Mouse (Mus musculus) hindbrain, embryonic 12.5 days (tissue): ENCODE results near the gene 1810037I17Rik. TPM values are rescaled to one million over a fixed set of nuclear protein-coding genes. Genes with fewer than 3 reads are reported as not detected.
"Not testable (repeated sequence)": the region's sequence is repeated elsewhere in the genome, so short reads cannot be mapped to it uniquely, and the experiment has no call there.

Experiments used
- ATAC-seq: fragments of 200-750 bp; cut with Nextera tagmentation; 2 replicates; pipeline ENCODE4 v1.8.0; 2017; ENCODE audit warnings: moderate TSS enrichment; ENCODE audit not compliant: low FRiP score
- H3K27ac ChIP-seq: fragments of 300-500 bp; sonication (generic); 2 replicates; pipeline ENCODE4 v1.5.1; 2016; ENCODE audit warnings: mild to moderate bottlenecking
- H3K27me3 ChIP-seq: fragments of 300-500 bp; sonication (generic); 2 replicates; pipeline ENCODE4 v1.6.1; 2016; ENCODE audit warnings: mild to moderate bottlenecking
- H3K36me3 ChIP-seq: fragments of 300-500 bp; sonication (generic); 2 replicates; pipeline ENCODE4 v1.6.1; 2016; ENCODE audit warnings: mild to moderate bottlenecking
- H3K4me1 ChIP-seq: fragments of 300-500 bp; sonication (generic); 2 replicates; pipeline ENCODE4 v1.6.1; 2016
- H3K4me2 ChIP-seq: fragments of 300-500 bp; sonication (generic); replicated peaks from 2 replicates; pipeline ENCODE4 v1.6.1; 2016; ENCODE audit warnings: mild to moderate bottlenecking
- H3K4me3 ChIP-seq: fragments of 300-500 bp; sonication (generic); 2 replicates; pipeline ENCODE4 v1.5.1; 2016; ENCODE audit warnings: mild to moderate bottlenecking
- H3K9ac ChIP-seq: fragments of 300-500 bp; sonication (generic); 2 replicates; pipeline ENCODE4 v1.6.1; 2016; ENCODE audit warnings: mild to moderate bottlenecking, moderate library complexity
- H3K9me3 ChIP-seq: fragments of 300-500 bp; sonication (generic); replicated peaks from 2 replicates; pipeline ENCODE4 v1.6.1; 2016; ENCODE audit warnings: mild to moderate bottlenecking
- WGBS: fragments of 180-500 bp; shearing (Covaris S2); methylation state at CpG from one replicate; pipeline ENCODE4 v1.1.7; 2016; 5-methylcytosine and 5-hydroxymethylcytosine counted together
- polyA plus RNA-seq: library from polyadenylated mRNA; unstranded; fragments of >200 nt; fragmentation: Nextera tagmentation; extraction: Ambion mirVana; gene quantifications from 2 replicates; pipeline ENCODE4 v1.2.1, GENCODE M21; 2016

1810037I17Rik gene
- polyA plus RNA-seq, 1 experiment from 2014 or later, result 101 TPM

DNA sequence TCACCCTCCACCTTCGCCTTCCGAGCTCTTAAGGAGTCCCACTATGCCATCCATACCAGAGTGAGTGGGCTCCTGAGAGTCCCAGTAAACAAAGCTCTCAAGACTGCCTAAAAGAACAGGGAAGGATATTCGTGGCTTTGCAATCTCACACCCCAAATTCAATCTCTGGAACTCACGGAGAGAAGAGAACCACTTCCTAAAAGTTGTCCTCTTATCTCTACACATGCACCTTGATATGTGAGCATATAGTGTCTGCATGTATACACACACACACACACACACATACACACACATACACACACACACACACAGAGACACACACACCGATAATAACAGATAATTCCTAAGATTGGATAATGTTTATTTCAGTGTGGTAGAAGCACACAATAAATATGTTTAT, 8.5 kb upstream of the 1810037I17Rik start:
- Histone ChIP-seq H3K9ac (no peak overlapping the region), H3K9me3 (no peaks in the 10 kb centered on the region), H3K4me2 (no peak overlapping the region), H3K36me3 (no peaks in the 10 kb centered on the region), H3K27me3 (no peaks in the 10 kb centered on the region), H3K4me1 (no peaks in the 10 kb centered on the region), H3K4me3 (no peak overlapping the region), H3K27ac (no peak overlapping the region)
- 86% methylated on average over 5 of the region's 5 CpGs for WGBS
- no peak for ATAC-seq

DNA sequence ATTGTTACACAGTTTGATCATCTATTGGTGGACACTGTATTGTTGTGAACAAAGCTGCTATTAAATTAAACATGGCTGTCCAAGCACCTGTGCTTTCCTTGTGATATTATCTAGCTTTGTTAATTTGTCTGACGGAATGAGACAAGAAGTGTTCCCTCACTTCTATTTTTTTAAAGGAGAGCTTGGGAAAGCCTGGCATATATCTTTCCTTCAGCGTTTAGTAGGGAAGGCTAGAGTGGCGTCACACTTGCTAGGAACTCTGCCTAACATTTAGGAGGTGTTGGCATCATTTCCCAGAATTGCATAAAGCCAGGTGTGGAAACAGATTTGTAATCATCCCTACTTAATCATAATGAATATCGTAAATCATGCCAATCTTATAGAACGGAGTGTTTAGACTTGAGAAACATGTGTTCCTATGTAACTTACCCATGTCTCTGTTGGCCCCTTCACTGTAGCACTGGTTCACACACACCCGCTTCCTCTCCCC, 7.8 kb upstream of the 1810037I17Rik start:
- Histone ChIP-seq H3K4me3 (no peak overlapping the region), H3K9ac (no peak overlapping the region), H3K36me3 (no peaks in the 10 kb centered on the region), H3K27ac (no peak overlapping the region), H3K4me2 (no peak overlapping the region), H3K4me1 (no peaks in the 10 kb centered on the region), H3K27me3 (no peaks in the 10 kb centered on the region), H3K9me3 (no peaks in the 10 kb centered on the region)
- ATAC-seq, result no peak
- 94% methylated on average over 6 of the region's 6 CpGs for WGBS

DNA sequence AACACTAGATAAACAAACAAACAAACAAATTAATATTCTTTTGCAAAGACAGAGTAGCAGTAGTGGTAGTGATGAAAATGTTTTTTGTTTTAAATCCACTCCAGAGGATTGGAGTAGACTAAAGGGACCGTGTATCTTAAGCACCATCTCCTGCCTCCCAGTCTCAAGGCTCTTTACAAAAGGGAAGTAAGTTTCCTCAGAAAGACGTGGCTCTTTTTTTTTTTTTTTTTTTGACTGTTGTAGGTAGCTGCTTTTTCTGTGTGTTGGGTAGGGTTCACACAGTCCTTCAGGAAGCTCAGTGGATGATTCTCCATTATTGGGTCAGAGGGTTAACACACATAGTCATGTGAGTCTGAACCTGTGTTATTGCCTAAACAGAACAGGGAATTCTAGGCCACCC, 5.3 kb upstream of the 1810037I17Rik start:
- H3K36me3 ChIP-seq, result no peaks in the 10 kb centered on the region
- H3K27me3 ChIP-seq, result no peaks in the 10 kb centered on the region
- no peak overlapping the region for H3K27ac ChIP-seq
- no peaks in the 10 kb centered on the region for H3K4me1 ChIP-seq
- 75% methylated on average over 2 of the region's 2 CpGs for WGBS
- no peak overlapping the region for H3K4me3 ChIP-seq
- ATAC-seq, result no peak
- H3K9ac ChIP-seq, result no peak overlapping the region
- H3K4me2 ChIP-seq, result no peak overlapping the region
- H3K9me3 ChIP-seq, result no peaks in the 10 kb centered on the region

DNA sequence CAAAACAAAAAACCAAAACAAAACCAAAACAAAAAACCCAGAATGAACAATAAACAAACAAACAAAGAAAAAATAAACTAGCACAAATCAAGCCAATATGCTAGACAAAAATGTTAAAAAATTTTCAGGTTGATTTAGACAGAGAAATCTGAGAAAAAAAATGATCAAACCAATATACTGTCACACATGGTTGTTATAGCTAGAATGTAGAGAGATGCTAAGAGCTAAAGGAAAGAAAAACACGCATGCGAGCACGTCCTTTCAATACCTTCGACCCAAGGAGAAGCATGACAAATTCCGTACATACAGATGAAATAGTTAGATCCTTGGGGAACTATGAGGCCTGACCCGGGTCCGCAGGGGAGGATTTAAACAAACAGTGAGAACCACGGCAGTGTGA, 4.7 kb upstream of the 1810037I17Rik start, which contains the start of gene Gm10959:
Gene Gm10959, minus strand, starts transcription at position 101 of the 400 bp plus-strand sequence.
- no peak within 1 kb of the TSS for H3K4me3 ChIP-seq
- H3K4me2 ChIP-seq, result no peak within 1 kb of the TSS
- ATAC-seq, result no peak
- H3K9me3 ChIP-seq, result no peaks in the 10 kb centered on the region
- no peaks in the 10 kb centered on the region for H3K27me3 ChIP-seq
- 65% methylated on average over 8 of the region's 8 CpGs for WGBS
- H3K9ac ChIP-seq, result no peak within 1 kb of the TSS
- no peaks in the 10 kb centered on the region for H3K4me1 ChIP-seq
- H3K27ac ChIP-seq, result no peak within 1 kb of the TSS
- no peaks in the 10 kb centered on the region for H3K36me3 ChIP-seq

DNA sequence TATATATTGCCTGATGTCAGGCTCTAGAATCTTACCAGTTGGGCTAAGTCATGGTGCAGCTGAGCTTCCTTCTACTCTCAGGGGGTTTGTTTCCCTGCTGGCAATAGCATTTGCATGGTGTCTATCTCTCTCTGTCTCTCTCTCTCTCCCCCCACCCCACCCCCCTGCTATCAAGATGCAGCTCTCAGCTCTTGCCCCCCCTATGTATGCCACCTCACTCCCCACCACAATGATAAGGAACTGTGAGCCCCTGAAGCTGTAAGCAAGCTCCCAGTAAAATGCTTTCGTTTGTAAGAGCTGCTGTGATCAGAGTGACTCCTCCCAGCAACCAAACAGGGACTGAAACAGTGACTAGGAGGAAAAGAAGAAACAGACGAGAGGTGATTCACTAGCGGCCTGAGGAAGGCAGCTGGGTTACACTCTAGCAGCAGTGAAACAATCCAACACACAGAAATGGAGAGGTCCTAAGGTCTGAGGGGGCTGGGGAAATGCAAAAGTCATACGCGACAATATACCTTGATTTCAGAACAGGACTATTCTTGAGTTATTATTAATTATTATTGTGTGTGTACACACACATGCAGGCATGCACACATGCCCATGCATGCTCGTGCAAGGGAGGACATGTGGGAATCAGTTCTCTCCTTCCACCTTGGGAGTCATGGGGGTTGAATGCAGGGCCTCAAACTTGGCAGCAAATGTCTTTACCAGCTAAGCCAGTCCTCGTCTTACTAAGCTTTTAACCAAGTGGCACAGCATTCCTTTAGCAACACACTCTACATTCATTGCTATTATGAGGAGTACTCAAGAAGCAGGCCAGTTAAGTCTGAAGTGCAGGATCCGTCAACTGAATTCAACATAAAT, 3.2 kb upstream of the 1810037I17Rik start:
- no peak overlapping the region for H3K4me2 ChIP-seq
- H3K4me3 ChIP-seq, result no peak overlapping the region
- peaks cover 3% of the 10 kb centered on the region; the same call in 1 of the 2 replicates for H3K4me1 ChIP-seq
- H3K36me3 ChIP-seq, result no peaks in the 10 kb centered on the region
- no peak for ATAC-seq
- no peak overlapping the region for H3K9ac ChIP-seq
- no peak overlapping the region for H3K27ac ChIP-seq
- no peaks in the 10 kb centered on the region for H3K9me3 ChIP-seq
- no peaks in the 10 kb centered on the region for H3K27me3 ChIP-seq
- WGBS, result 67% methylated on average over 8 of the region's 8 CpGs

DNA sequence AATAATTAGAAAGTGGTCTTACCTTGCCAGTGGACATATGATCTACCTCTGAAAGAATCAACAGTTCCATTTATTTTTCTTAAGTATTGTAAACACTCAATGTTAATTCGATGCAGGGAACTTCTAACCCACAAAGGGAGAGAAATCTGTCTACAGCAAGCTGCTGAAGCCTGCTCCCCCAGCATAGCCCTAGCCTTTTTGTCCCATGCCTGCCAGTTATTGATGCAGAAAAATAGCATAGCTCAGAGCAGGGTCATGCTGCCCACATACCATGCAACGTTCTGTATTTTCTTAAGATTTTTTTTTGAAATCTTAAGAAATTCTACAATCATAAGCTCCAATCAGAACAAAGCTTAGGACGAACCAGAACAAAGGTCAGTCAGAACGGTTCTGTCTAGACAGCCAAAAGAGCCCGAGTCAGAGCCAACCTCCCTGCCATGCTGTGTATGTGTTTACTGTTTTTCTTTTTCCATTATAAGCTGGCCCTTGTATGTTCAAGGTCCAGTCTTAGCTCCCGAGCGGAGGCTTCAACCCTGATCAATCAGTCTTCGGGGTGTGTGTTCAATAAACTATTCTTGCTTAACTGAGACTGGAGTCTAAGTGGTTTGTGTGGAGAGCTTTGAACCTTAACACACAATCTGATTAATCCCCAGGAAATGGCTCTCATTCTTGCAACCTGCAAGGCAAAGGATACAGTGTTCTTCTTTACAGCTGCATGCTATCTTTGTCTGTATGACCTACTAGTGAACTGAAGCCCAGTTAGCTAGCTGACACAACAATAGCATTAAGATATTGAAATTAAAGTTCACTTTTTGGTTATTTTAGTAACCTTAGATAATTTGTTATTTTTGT, 2.1 kb upstream of the 1810037I17Rik start:
- Histone ChIP-seq H3K4me1 (peaks cover 6% of the 10 kb centered on the region; the same call in 1 of the 2 replicates), H3K27ac (no peak overlapping the region), H3K9ac (no peak overlapping the region), H3K9me3 (no peaks in the 10 kb centered on the region), H3K4me3 (no peak overlapping the region), H3K36me3 (0 out of 2 replicates have a peak, but pooled peaks cover 4% of the 10 kb centered on the region), H3K4me2 (no peak overlapping the region), H3K27me3 (no peaks in the 10 kb centered on the region)
- WGBS, result 82% methylated on average over 8 of the region's 8 CpGs
- no peak for ATAC-seq

DNA sequence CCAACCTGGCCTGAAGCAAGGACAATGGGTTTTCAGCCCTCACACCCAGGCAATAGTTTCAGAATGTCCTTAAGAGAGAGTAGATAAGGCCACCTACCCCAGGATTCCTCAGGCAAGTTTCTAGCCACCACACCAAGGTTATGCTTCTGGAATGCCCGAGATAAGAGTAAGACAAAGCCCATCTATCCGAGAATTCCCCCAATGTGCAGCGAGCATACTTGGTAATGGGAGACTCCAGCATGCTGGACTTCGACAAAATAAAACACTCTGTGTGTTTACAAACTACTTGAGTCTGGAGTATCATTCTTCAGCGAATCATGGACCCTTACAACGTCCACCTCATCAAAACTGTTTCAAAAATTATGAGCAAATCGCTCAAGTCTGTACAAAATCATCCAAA, 856 bp upstream of the 1810037I17Rik start:
- Histone ChIP-seq H3K4me1 (peaks cover 6% of the 10 kb centered on the region; the same call in 1 of the 2 replicates), H3K4me3 (no peak overlapping the region), H3K36me3 (0 out of 2 replicates have a peak, but pooled peaks cover 10% of the 10 kb centered on the region), H3K4me2 (peak overlapping the region; percentile 64; the same call in 1 of the 2 replicates), H3K27ac (no peak overlapping the region), H3K9me3 (no peaks in the 10 kb centered on the region), H3K9ac (no peak overlapping the region), H3K27me3 (no peaks in the 10 kb centered on the region)
- no peak for ATAC-seq
- WGBS, result 73% methylated on average over 7 of the region's 7 CpGs

DNA sequence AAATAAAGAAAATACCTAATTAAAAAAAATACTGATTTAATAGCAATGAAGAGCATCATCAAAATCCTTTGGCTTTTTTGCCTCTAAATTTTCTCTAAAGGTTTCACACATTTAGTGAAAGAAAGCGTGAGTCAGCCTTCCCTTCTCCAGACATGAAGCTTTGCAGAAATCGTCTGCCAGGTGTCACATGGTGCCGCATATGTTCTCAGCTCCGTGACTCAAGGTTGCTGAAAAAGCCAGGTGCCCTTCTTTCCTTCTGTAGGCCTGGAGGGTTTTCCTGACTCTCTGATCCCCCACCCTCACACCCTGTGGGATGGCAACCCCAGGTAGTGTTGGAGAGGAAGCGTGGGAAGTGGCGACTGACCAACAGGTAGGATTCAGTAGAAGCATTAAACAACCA, 5.7 kb downstream of the 1810037I17Rik start:
- Histone ChIP-seq H3K4me2 (no peak overlapping the region), H3K36me3 (peaks cover 16% of the 10 kb centered on the region; the same call in 1 of the 2 replicates), H3K27me3 (no peaks in the 10 kb centered on the region), H3K27ac (no peak overlapping the region), H3K9me3 (no peaks in the 10 kb centered on the region), H3K4me1 (peaks cover 6% of the 10 kb centered on the region; the same call in 1 of the 2 replicates), H3K9ac (no peak overlapping the region), H3K4me3 (no peak overlapping the region)
- WGBS, result 92% methylated on average over 6 of the region's 6 CpGs
- ATAC-seq, result no peak

DNA sequence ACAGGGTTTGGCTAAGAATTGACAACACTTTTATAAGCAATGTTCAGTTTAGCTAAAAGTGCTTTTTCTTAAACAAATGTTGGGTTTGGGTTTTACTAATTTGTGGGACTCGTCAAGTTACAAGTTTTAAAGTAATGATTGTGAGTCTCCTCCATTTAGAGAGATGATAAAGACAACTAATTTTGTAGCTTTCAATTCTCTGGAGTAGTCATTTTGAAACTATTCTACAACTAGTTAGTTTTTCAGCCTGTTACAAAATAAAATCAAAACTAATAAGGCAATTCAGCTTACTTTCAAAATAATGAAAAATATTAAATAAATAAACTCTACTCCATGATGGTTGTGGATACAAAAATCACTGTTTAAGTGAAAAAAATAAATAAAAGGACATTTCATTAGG, 8.5 kb downstream of the 1810037I17Rik start:
- Histone ChIP-seq H3K9ac (no peak overlapping the region), H3K27ac (no peak overlapping the region), H3K4me1 (no peaks in the 10 kb centered on the region), H3K27me3 (no peaks in the 10 kb centered on the region), H3K9me3 (no peaks in the 10 kb centered on the region), H3K36me3 (peaks cover 7% of the 10 kb centered on the region; the same call in 1 of the 2 replicates), H3K4me3 (no peak overlapping the region), H3K4me2 (no peak overlapping the region)
- ATAC-seq, result no peak
- 94% methylated on average over 1 of the region's 1 CpGs for WGBS

DNA sequence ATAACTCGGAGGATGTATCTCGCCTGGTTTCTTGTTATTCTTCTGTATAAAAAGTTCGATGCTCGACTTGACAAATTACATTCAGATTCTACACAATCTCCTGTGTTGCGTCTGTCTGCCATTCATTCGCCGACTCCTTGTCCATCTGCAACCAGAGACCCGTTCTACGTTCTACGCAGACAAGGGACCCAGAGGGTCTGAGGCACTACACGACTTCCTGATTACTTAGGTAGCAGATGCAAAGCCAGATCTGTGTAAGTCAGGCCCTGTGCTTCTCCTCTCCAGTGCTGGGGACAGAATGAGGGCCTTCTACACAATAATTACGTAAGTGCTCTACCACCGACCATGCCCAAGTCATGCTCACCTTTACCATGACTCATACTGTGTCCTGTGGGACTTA, 13.2 kb downstream of the 1810037I17Rik start:
- not testable (repeated sequence) for H3K27ac ChIP-seq, H3K9ac ChIP-seq, H3K4me1 ChIP-seq, H3K36me3 ChIP-seq, H3K9me3 ChIP-seq, H3K4me3 ChIP-seq, H3K27me3 ChIP-seq, H3K4me2 ChIP-seq, ATAC-seq
- WGBS, result 82% methylated on average over 13 of the region's 13 CpGs

DNA sequence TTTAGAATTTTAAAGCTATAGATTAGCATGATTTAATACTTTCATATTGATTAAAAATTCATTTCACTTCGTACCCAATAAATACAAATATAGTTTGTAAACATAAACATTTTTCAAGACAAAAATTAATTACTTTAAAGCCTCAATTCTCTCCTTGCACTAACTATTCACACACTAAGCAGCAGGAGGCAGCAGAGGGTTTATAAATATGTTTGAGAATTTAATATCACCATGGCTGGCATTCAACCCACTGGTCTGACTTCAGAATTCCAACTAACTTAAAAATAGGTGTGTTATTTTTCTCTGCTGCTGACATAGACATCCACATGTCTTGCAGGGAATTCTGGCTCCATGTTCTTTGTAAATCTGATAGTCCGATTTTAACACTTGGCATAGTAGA, 15.2 kb downstream of the 1810037I17Rik start:
- 88% methylated on average over 2 of the region's 2 CpGs for WGBS
- no peak overlapping the region for H3K9ac ChIP-seq
- no peak overlapping the region for H3K27ac ChIP-seq
- no peaks in the 10 kb centered on the region for H3K27me3 ChIP-seq
- H3K4me3 ChIP-seq, result no peak overlapping the region
- H3K9me3 ChIP-seq, result no peaks in the 10 kb centered on the region
- no peaks in the 10 kb centered on the region for H3K36me3 ChIP-seq
- no peak overlapping the region for H3K4me2 ChIP-seq
- 0 out of 2 replicates have a peak, but pooled peaks cover 2% of the 10 kb centered on the region for H3K4me1 ChIP-seq
- no peak for ATAC-seq

DNA sequence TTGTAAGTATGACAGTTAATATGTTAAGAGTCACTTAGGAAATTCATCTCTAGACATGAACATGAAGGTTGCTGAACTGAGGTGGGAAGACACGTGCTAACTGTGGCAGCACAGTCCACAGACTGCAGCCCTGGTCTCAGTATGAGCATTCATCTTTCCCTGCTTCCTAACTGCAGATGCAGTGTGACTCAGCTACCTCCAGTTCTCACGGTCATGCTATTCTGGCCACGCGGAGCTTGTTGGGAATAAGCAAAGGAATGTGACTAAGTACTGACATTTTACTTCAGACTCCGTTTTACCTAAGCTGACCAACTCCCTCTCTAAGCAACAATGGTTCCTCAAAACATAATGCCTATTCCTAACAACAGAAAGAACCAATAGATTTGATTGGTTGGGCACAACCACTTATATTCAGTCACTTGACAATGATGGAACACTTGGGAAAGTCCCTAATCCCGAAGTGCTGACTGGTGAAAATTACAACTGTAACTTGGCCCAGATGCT, 19.4 kb downstream of the 1810037I17Rik start:
- H3K4me3 ChIP-seq, result no peak overlapping the region
- H3K9ac ChIP-seq, result no peak overlapping the region
- H3K27ac ChIP-seq, result no peak overlapping the region
- H3K4me2 ChIP-seq, result no peak overlapping the region
- WGBS, result 78% methylated on average over 6 of the region's 6 CpGs
- H3K36me3 ChIP-seq, result peaks cover 4% of the 10 kb centered on the region; the same call in 1 of the 2 replicates
- H3K27me3 ChIP-seq, result no peaks in the 10 kb centered on the region
- 0 out of 2 replicates have a peak, but pooled peaks cover 2% of the 10 kb centered on the region for H3K4me1 ChIP-seq
- no peaks in the 10 kb centered on the region for H3K9me3 ChIP-seq
- no peak for ATAC-seq
